Mouse (Mus musculus): ENCODE measurements around the gene Smarce1. TPM values are rescaled to one million over a fixed set of nuclear protein-coding genes. Genes with fewer than 3 reads are reported as not detected.

Gene Smarce1
- 429 and 695 TPM in 2 replicates for polyA plus RNA-seq (2012; rRNA removed)

GRCm38 (mm10) chr11:99230261-99231048, at the start of gene Smarce1:
Smarce1 (minus strand) TSS chr11:99231017.

DNA sequence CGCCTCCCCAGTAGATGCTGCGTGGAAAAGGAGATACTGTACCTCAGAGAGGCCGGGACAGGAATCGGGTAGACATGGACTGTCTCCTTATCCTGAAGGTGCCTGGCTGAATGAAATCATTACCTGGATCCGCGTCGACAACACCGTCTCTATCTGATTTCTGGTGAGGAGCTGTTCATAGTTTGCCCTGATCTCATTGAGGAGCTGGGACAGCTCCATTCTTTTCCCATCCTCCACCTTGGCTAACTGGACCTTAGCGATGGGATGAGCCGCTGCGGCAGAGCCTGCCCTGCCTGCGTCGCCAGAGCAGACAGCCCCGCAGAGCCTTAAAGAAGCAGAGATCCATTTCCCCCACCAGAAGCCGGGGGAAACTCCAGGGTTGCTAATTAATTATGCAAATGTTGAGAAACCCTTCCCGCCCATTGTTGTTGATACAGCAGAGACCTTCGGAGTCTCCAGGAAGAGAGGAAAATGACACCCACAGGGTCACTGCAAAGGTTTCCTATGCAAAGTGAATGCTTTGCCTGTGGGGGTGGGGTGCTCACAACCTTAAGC, 13.1 kb upstream of the Smarce1 start, which contains the start of gene Krt222:
Gene Krt222, minus strand, starts transcription at position 266 of the 555 bp plus-strand sequence.

Other genes with a start within 250 kb of the Smarce1 start
- gene Gjd3, start 248.0 kb downstream of the Smarce1 start, polyA plus RNA-seq (2012; rRNA removed): 0.41 and 0.52 TPM in 2 replicates
- 315 and 457 TPM in 2 replicates for gene Top2a, start 206.8 kb downstream of the Smarce1 start, polyA plus RNA-seq (2012; rRNA removed)
- gene Igfbp4, start 189.8 kb downstream of the Smarce1 start, polyA plus RNA-seq (2012; rRNA removed): 298 and 390 TPM in 2 replicates
- 0.41 and 0.91 TPM in 2 replicates for gene Tns4, start 141.7 kb downstream of the Smarce1 start, polyA plus RNA-seq (2012; rRNA removed)
- 0.12 and 0.39 TPM in 2 replicates for gene Ccr7, start 75.9 kb downstream of the Smarce1 start, polyA plus RNA-seq (2012; rRNA removed)
- 0.22 and 0.40 TPM in 2 replicates for gene Krt222, start 13.1 kb upstream of the Smarce1 start, polyA plus RNA-seq (2012; rRNA removed)
- gene Krt24, start 54.2 kb upstream of the Smarce1 start, polyA plus RNA-seq (2012; rRNA removed): 0.31 TPM in 1 of 2 replicates, not detected in the other
- gene Krt25, start 91.9 kb upstream of the Smarce1 start, polyA plus RNA-seq (2012; rRNA removed): 0.02 and 0.07 TPM in 2 replicates
- gene Krt26, start 106.9 kb upstream of the Smarce1 start, polyA plus RNA-seq (2012; rRNA removed): 0.12 and 0.25 TPM in 2 replicates
- gene Krt27, start 120.1 kb upstream of the Smarce1 start, polyA plus RNA-seq (2012; rRNA removed): 0.02 TPM in 1 of 2 replicates, not detected in the other
- gene Krt28, start 143.9 kb upstream of the Smarce1 start, polyA plus RNA-seq (2012; rRNA removed): 0.24 and 0.30 TPM in 2 replicates
- 5.6 and 10.6 TPM in 2 replicates for gene Krt10, start 158.3 kb upstream of the Smarce1 start, polyA plus RNA-seq (2012; rRNA removed)
- 0.04 TPM in 1 of 2 replicates, not detected in the other for gene Krt12, start 191.2 kb upstream of the Smarce1 start, polyA plus RNA-seq (2012; rRNA removed)
- 1.1 and 2.3 TPM in 2 replicates for gene Krt20, start 207.1 kb upstream of the Smarce1 start, polyA plus RNA-seq (2012; rRNA removed)